Mouse (Mus musculus) heart, embryonic 16.5 days (tissue): ENCODE measurements around the gene Hjurp. TPM values are rescaled to one million over a fixed set of nuclear protein-coding genes. Genes with fewer than 3 reads are reported as not detected.
"Not testable (repeated sequence)": the region's sequence is repeated elsewhere in the genome, so short reads cannot be mapped to it uniquely, and the experiment has no call there.

Experiments
- ATAC-seq: fragments of 200-750 bp; cut with Nextera tagmentation; replicated peaks from 2 replicates; pipeline ENCODE4 v1.8.0; 2017; ENCODE audit warnings: moderate number of reproducible peaks; ENCODE audit not compliant: insufficient read depth, low FRiP score; ENCODE audit errors: extremely low read depth
- H3K27ac ChIP-seq: fragments of 300-500 bp; sonication (generic); 2 replicates; pipeline ENCODE4 v1.5.1; 2014; ENCODE audit warnings: mild to moderate bottlenecking, low read length, control low read depth, moderate library complexity
- H3K27me3 ChIP-seq: fragments of 300-500 bp; sonication (generic); 2 replicates; pipeline ENCODE4 v1.6.1; 2014; ENCODE audit warnings: low read length, mixed read lengths; ENCODE audit not compliant: control insufficient read depth, insufficient read depth
- H3K36me3 ChIP-seq: fragments of 300-500 bp; sonication (generic); 2 replicates; pipeline ENCODE4 v1.6.1; 2014; ENCODE audit not compliant: control insufficient read depth, insufficient read depth
- H3K4me1 ChIP-seq: fragments of 300-500 bp; sonication (generic); 2 replicates; pipeline ENCODE4 v1.6.1; 2014; ENCODE audit warnings: low read length, mixed read lengths; ENCODE audit not compliant: control insufficient read depth, insufficient read depth
- H3K4me2 ChIP-seq: fragments of 300-500 bp; sonication (generic); 2 replicates; pipeline ENCODE4 v1.6.1; 2014; ENCODE audit warnings: low read depth, mild to moderate bottlenecking, control low read depth, low read length
- H3K4me3 ChIP-seq: fragments of 300-500 bp; sonication (generic); 2 replicates; pipeline ENCODE4 v1.5.1; 2014; ENCODE audit warnings: mild to moderate bottlenecking, control low read depth, low read length
- H3K9ac ChIP-seq: fragments of 300-500 bp; sonication (generic); 2 replicates; pipeline ENCODE4 v1.6.1; 2014; ENCODE audit warnings: low read length, control low read depth
- H3K9me3 ChIP-seq: fragments of 300-500 bp; sonication (generic); replicated peaks from 2 replicates; pipeline ENCODE4 v1.6.1; 2016; ENCODE audit warnings: low read length; ENCODE audit not compliant: control insufficient read depth
- WGBS: fragments of 180-500 bp; shearing (Covaris S2); extraction: QIAGEN DNeasy Blood & Tissue Kit; methylation state at CpG from one replicate; pipeline ENCODE4 v1.1.7; 2014; 5-methylcytosine and 5-hydroxymethylcytosine counted together
- polyA plus RNA-seq: library from polyadenylated mRNA; unstranded; fragments of >200 nt; fragmentation: Nextera tagmentation; extraction: Ambion mirVana; gene quantifications from 2 replicates; pipeline ENCODE4 v1.2.1, GENCODE M21; 2015

Gene Hjurp
- polyA plus RNA-seq, 1 experiment from 2014 or later, result 108 TPM

GRCm38 (mm10) chr1:88227482-88227881 is 50.0 kb downstream of the Hjurp start:
- no peak for ATAC-seq
- no peaks in the 10 kb centered on the region for H3K4me1 ChIP-seq
- no peak overlapping the region for H3K27ac ChIP-seq
- H3K4me3 ChIP-seq, result no peak overlapping the region
- H3K27me3 ChIP-seq, result no peaks in the 10 kb centered on the region
- H3K9me3 ChIP-seq, result peaks cover 72% of the 10 kb centered on the region
- no peaks in the 10 kb centered on the region for H3K36me3 ChIP-seq
- no peak overlapping the region for H3K4me2 ChIP-seq
- no peak overlapping the region for H3K9ac ChIP-seq
- WGBS, result 48% methylated on average over 2 of the region's 2 CpGs

GRCm38 (mm10) chr1:88226670-88227379 is 50.6 kb downstream of the Hjurp start, which contains the start of gene Mroh2a:
Mroh2a (plus strand) TSS chr1:88226986.
- Histone ChIP-seq H3K4me1 (no peaks in the 10 kb centered on the region), H3K27ac (no peak within 1 kb of the TSS), H3K4me3 (no peak within 1 kb of the TSS), H3K9ac (no peak within 1 kb of the TSS), H3K9me3 (peaks cover 68% of the 10 kb centered on the region), H3K36me3 (no peaks in the 10 kb centered on the region), H3K27me3 (no peaks in the 10 kb centered on the region), H3K4me2 (no peak within 1 kb of the TSS)
- no peak for ATAC-seq
- WGBS, result 47% methylated on average over 5 of the region's 5 CpGs

- no peaks in the 10 kb centered on the region for H3K36me3 ChIP-seq
- no peaks in the 10 kb centered on the region for H3K4me1 ChIP-seq
- no peak overlapping the region for H3K27ac ChIP-seq
- ATAC-seq, result no peak
- no peak overlapping the region for H3K4me3 ChIP-seq
- no peak overlapping the region for H3K9ac ChIP-seq
- H3K9me3 ChIP-seq, result peaks cover 57% of the 10 kb centered on the region
- H3K27me3 ChIP-seq, result no peaks in the 10 kb centered on the region
- H3K4me2 ChIP-seq, result no peak overlapping the region
Measured at GRCm38 (mm10) chr1:88225741-88226140, 51.7 kb downstream of the Hjurp start.

GRCm38 (mm10) chr1:88225301-88225700 is 52.1 kb downstream of the Hjurp start:
- peaks cover 53% of the 10 kb centered on the region for H3K9me3 ChIP-seq
- ATAC-seq, H3K27ac ChIP-seq: not testable (repeated sequence)

GRCm38 (mm10) chr1:88224029-88224776 is 53.2 kb downstream of the Hjurp start:
- no peak overlapping the region for H3K27ac ChIP-seq
- 61% methylated on average over 2 of the region's 2 CpGs for WGBS
- no peaks in the 10 kb centered on the region for H3K4me1 ChIP-seq
- ATAC-seq, result no peak
- no peaks in the 10 kb centered on the region for H3K36me3 ChIP-seq
- no peak overlapping the region for H3K4me2 ChIP-seq
- H3K9ac ChIP-seq, result no peak overlapping the region
- no peak overlapping the region for H3K4me3 ChIP-seq
- H3K27me3 ChIP-seq, result no peaks in the 10 kb centered on the region
- peaks cover 42% of the 10 kb centered on the region for H3K9me3 ChIP-seq

More at GRCm38 (mm10) chr1:88225301-88225700, 52.1 kb downstream of the Hjurp start:
- H3K9ac ChIP-seq, H3K36me3 ChIP-seq, H3K27me3 ChIP-seq, H3K4me2 ChIP-seq, H3K4me3 ChIP-seq, H3K4me1 ChIP-seq: not testable (repeated sequence)
- WGBS, result 36% methylated on average over 2 of the region's 2 CpGs

GRCm38 (mm10) chr1:88223591-88223990 is 53.8 kb downstream of the Hjurp start:
- no peaks in the 10 kb centered on the region for H3K36me3 ChIP-seq
- no peak overlapping the region for H3K4me2 ChIP-seq
- no peak overlapping the region for H3K4me3 ChIP-seq
- peaks cover 36% of the 10 kb centered on the region for H3K9me3 ChIP-seq
- no peak overlapping the region for H3K27ac ChIP-seq
- WGBS, result 36% methylated on average over 1 of the region's 1 CpGs
- H3K9ac ChIP-seq, result no peak overlapping the region
- no peaks in the 10 kb centered on the region for H3K4me1 ChIP-seq
- no peaks in the 10 kb centered on the region for H3K27me3 ChIP-seq
- no peak for ATAC-seq

- not testable (repeated sequence) for ATAC-seq, H3K27ac ChIP-seq, H3K36me3 ChIP-seq
Measured at GRCm38 (mm10) chr1:88223011-88223515, 54.4 kb downstream of the Hjurp start.

GRCm38 (mm10) chr1:88222216-88222615 is 55.2 kb downstream of the Hjurp start:
- Histone ChIP-seq H3K4me2 (no peak overlapping the region), H3K27ac (no peak overlapping the region), H3K36me3 (no peaks in the 10 kb centered on the region), H3K27me3 (no peaks in the 10 kb centered on the region), H3K4me3 (no peak overlapping the region), H3K4me1 (no peaks in the 10 kb centered on the region), H3K9ac (no peak overlapping the region), H3K9me3 (peaks cover 28% of the 10 kb centered on the region)
- ATAC-seq, result no peak
- 48% methylated on average over 2 of the region's 2 CpGs for WGBS

More at GRCm38 (mm10) chr1:88223011-88223515, 54.4 kb downstream of the Hjurp start:
- H3K4me1 ChIP-seq, H3K27me3 ChIP-seq, H3K4me2 ChIP-seq, H3K9ac ChIP-seq, H3K4me3 ChIP-seq: not testable (repeated sequence)
- H3K9me3 ChIP-seq, result peaks cover 31% of the 10 kb centered on the region

GRCm38 (mm10) chr1:88220336-88220735 is 57.1 kb downstream of the Hjurp start:
- H3K9ac ChIP-seq, result no peak overlapping the region
- ATAC-seq, result no peak
- H3K4me2 ChIP-seq, result no peak overlapping the region
- no peaks in the 10 kb centered on the region for H3K36me3 ChIP-seq
- H3K27ac ChIP-seq, result no peak overlapping the region
- no peaks in the 10 kb centered on the region for H3K4me1 ChIP-seq
- peaks cover 26% of the 10 kb centered on the region for H3K9me3 ChIP-seq
- H3K27me3 ChIP-seq, result no peaks in the 10 kb centered on the region
- no peak overlapping the region for H3K4me3 ChIP-seq
